ENCODE assay signal across 8 mouse cellular contexts in genomic region chr2:119798246-119798927, GRCm38 (mm10). TPM values are rescaled to one million over a fixed set of nuclear protein-coding genes. Genes with fewer than 3 reads are reported as not detected.
DNase-seq lines count a peak whose midpoint lies in the region; ATAC-seq and TF ChIP-seq lines count a peak whose summit lies in the region.

No protein-coding gene starts in this region.

- TF ChIP-seq POLR2A in liver, adult 2 months (IDR thresholded peaks at IDR 0.05; ENCODE audit: extremely low read depth, insufficient read depth, low read length), result no peak

- DNase-seq in layer of hippocampus, adult 11-12 months (ENCODE audit: low spot score), result peak; percentile 75
- no peak for DNase-seq in layer of hippocampus, adult 9-11 months
- peak; percentile 84 for DNase-seq in adrenal gland, postnatal 14 days
- DNase-seq in hindbrain, embryonic 14.5 days (ENCODE audit: low spot score), result peak; percentile 56
- DNase-seq in liver, adult 2 months (ENCODE audit: extremely low read depth, low read depth, low spot score), result no peak
- DNase-seq in naive thymus-derived CD4-positive, alpha-beta T cell, adult 2 months (ENCODE audit: low read depth), result peak; percentile 59
- DNase-seq in urinary bladder, adult 2 months (ENCODE audit: low spot score), result peak; percentile 40

- H3K27ac ChIP-seq in hindbrain, embryonic 14.5 days, result no peak overlapping the region
- no peak overlapping the region for H3K27ac ChIP-seq in liver, adult 2 months (replicated peaks; ENCODE audit: insufficient read depth, low read depth, low read length)

- peaks cover 16% of the 10 kb centered on the region; the same call in 1 of the 2 replicates for H3K27me3 ChIP-seq in hindbrain, embryonic 14.5 days (ENCODE audit: control insufficient read depth, insufficient read depth, low read length)
- peaks cover 14% of the 10 kb centered on the region for H3K27me3 ChIP-seq in liver, adult 2 months (ENCODE audit: control insufficient read depth, insufficient read depth, low read length)

- H3K79me2 ChIP-seq in liver, adult 2 months (ENCODE audit: control insufficient read depth, insufficient read depth, low read length), result no peaks in the 10 kb centered on the region

- WGBS in hindbrain, embryonic 14.5 days, result 12% methylated on average over 13 of the region's 13 CpGs
- WGBS in liver, adult 2 months, result 17% methylated on average over 13 of the region's 13 CpGs

- H3K4me1 ChIP-seq in hindbrain, embryonic 14.5 days (replicated peaks; ENCODE audit: control insufficient read depth, insufficient read depth, low read length), result peaks cover 23% of the 10 kb centered on the region; the same call in 1 of the 2 replicates
- peaks cover 2% of the 10 kb centered on the region; the same call in 1 of the 2 replicates for H3K4me1 ChIP-seq in liver, adult 2 months (ENCODE audit: control insufficient read depth, insufficient read depth, low read length)

- peak overlapping the region; percentile 94 for H3K4me3 ChIP-seq in hindbrain, embryonic 14.5 days (replicated peaks; ENCODE audit: low read length)
- H3K4me3 ChIP-seq in liver, adult 2 months (ENCODE audit: insufficient read depth, low read depth, low read length), result no peak overlapping the region

- TF ChIP-seq CTCF in liver, adult 2 months (IDR thresholded peaks at IDR 0.05; ENCODE audit: low read depth, low read length), result peak; percentile 59

- H3K4me2 ChIP-seq in hindbrain, embryonic 14.5 days (replicated peaks), result no peak overlapping the region

- ATAC-seq in erythroid progenitor cell, adult 5-6 weeks (replicated peaks; ENCODE audit: low FRiP score, poor library complexity, severe bottlenecking), result 0 out of 2 replicates have a peak, but pooled peaks have one; percentile 34
- ATAC-seq in hindbrain, embryonic 14.5 days (ENCODE audit: low FRiP score), result no peak

- no peaks in the 10 kb centered on the region for H3K36me3 ChIP-seq in hindbrain, embryonic 14.5 days (replicated peaks; ENCODE audit: control insufficient read depth, insufficient read depth)
- no peaks in the 10 kb centered on the region for H3K36me3 ChIP-seq in liver, adult 2 months (ENCODE audit: control insufficient read depth, insufficient read depth, low read length)

- no peaks in the 10 kb centered on the region for H3K9me3 ChIP-seq in hindbrain, embryonic 14.5 days (ENCODE audit: control insufficient read depth, low read length)

- no peak overlapping the region for H3K9ac ChIP-seq in hindbrain, embryonic 14.5 days
- no peak overlapping the region for H3K9ac ChIP-seq in liver, adult 2 months (ENCODE audit: low read depth, low read length)

RNA-seq across cellular contexts. Expression of gene Tyro3, which starts 0.9 kb away (rescaled TPM):
- 6.0 and 7.7 TPM in 2 replicates for total RNA-seq in adrenal gland, postnatal 14 days (2021)
- not detected in 2 replicates for total RNA-seq in erythroid progenitor cell, adult 5-6 weeks (2015; ENCODE audit: low replicate concordance)
- total RNA-seq in erythroid progenitor cell, adult 5-6 weeks (2017; ENCODE audit: low replicate concordance), result not detected in 2 replicates
- 26.4 and 26.7 TPM in 2 replicates for polyA plus RNA-seq in hindbrain, embryonic 14.5 days (2014; fragmentation: Nextera tagmentation; extraction: Ambion mirVana)
- total RNA-seq in liver, adult 2 months (2014; rRNA removed), result 0.18 and 0.34 TPM in 2 replicates
- 0.14 and 0.39 TPM in 2 replicates for polyA plus RNA-seq in liver, adult 2 months (2012; rRNA removed)
- polyA plus RNA-seq in urinary bladder, adult 2 months (2012; rRNA removed), result 30.0 and 38.1 TPM in 2 replicates

RNA-seq across cellular contexts. Expression of gene Rpap1, which starts 11.1 kb away (rescaled TPM):
- total RNA-seq in adrenal gland, postnatal 14 days (2021), result 14.8 and 18.9 TPM in 2 replicates
- total RNA-seq in erythroid progenitor cell, adult 5-6 weeks (2015; ENCODE audit: low replicate concordance), result 0.42 and 2.2 TPM in 2 replicates
- total RNA-seq in erythroid progenitor cell, adult 5-6 weeks (2017; ENCODE audit: low replicate concordance), result 2.8 and 3.2 TPM in 2 replicates
- polyA plus RNA-seq in hindbrain, embryonic 14.5 days (2014; fragmentation: Nextera tagmentation; extraction: Ambion mirVana), result 15.8 and 18.1 TPM in 2 replicates
- 2.4 and 3.3 TPM in 2 replicates for total RNA-seq in liver, adult 2 months (2014; rRNA removed)
- polyA plus RNA-seq in liver, adult 2 months (2012; rRNA removed), result 6.2 and 10.5 TPM in 2 replicates
- 12.0 and 13.7 TPM in 2 replicates for polyA plus RNA-seq in urinary bladder, adult 2 months (2012; rRNA removed)

RNA-seq across cellular contexts. Expression of gene Ltk, which starts 38.2 kb away (rescaled TPM):
- 0.86 and 1.1 TPM in 2 replicates for total RNA-seq in adrenal gland, postnatal 14 days (2021)
- not detected in 2 replicates for total RNA-seq in erythroid progenitor cell, adult 5-6 weeks (2015; ENCODE audit: low replicate concordance)
- total RNA-seq in erythroid progenitor cell, adult 5-6 weeks (2017; ENCODE audit: low replicate concordance), result not detected in 2 replicates
- 1.6 and 2.7 TPM in 2 replicates for polyA plus RNA-seq in hindbrain, embryonic 14.5 days (2014; fragmentation: Nextera tagmentation; extraction: Ambion mirVana)
- total RNA-seq in liver, adult 2 months (2014; rRNA removed), result 0.07 TPM in 1 of 2 replicates, not detected in the other
- polyA plus RNA-seq in liver, adult 2 months (2012; rRNA removed), result 0.10 and 0.66 TPM in 2 replicates
- 0.19 and 0.34 TPM in 2 replicates for polyA plus RNA-seq in urinary bladder, adult 2 months (2012; rRNA removed)

RNA-seq across cellular contexts. Expression of gene Itpka, which starts 56.2 kb away (rescaled TPM):
- 10.2 and 11.2 TPM in 2 replicates for total RNA-seq in adrenal gland, postnatal 14 days (2021)
- not detected in 2 replicates for total RNA-seq in erythroid progenitor cell, adult 5-6 weeks (2015; ENCODE audit: low replicate concordance)
- total RNA-seq in erythroid progenitor cell, adult 5-6 weeks (2017; ENCODE audit: low replicate concordance), result not detected in 2 replicates
- 0.31 and 0.33 TPM in 2 replicates for polyA plus RNA-seq in hindbrain, embryonic 14.5 days (2014; fragmentation: Nextera tagmentation; extraction: Ambion mirVana)
- 0.65 and 1.8 TPM in 2 replicates for total RNA-seq in liver, adult 2 months (2014; rRNA removed)
- 1.7 and 3.6 TPM in 2 replicates for polyA plus RNA-seq in liver, adult 2 months (2012; rRNA removed)
- polyA plus RNA-seq in urinary bladder, adult 2 months (2012; rRNA removed), result 0.55 and 0.75 TPM in 2 replicates

Comparison
In these comparisons a context has a peak if more than half of its experiments do, and no peak if none do; other contexts are left out.
1. DNase-seq: peak in layer of hippocampus, adult 11-12 months (single experiment), adrenal gland, postnatal 14 days (single experiment), hindbrain, embryonic 14.5 days (single experiment), naive thymus-derived CD4-positive, alpha-beta T cell, adult 2 months (single experiment) and urinary bladder, adult 2 months (single experiment); none in layer of hippocampus, adult 9-11 months (single experiment) and liver, adult 2 months (single experiment).